Mouse (Mus musculus): ENCODE results near the gene Sycn.
A peak's percentile ranks its signal among the peaks of the same experiment; 100 is the strongest.

Gene Sycn

GRCm38 (mm10) chr7:28558486-28558885, 17.8 kb downstream of the Sycn start:
- DNase-seq (ENCODE audit: extremely low spot score), result no peak

GRCm38 (mm10) chr7:28560856-28561255, 20.2 kb downstream of the Sycn start:
- no peak for DNase-seq (ENCODE audit: extremely low spot score)

- no peak for DNase-seq (ENCODE audit: extremely low spot score)
Observed at GRCm38 (mm10) chr7:28561967-28562366, 21.3 kb downstream of the Sycn start.

GRCm38 (mm10) chr7:28562371-28562770, 21.7 kb downstream of the Sycn start:
- no peak for DNase-seq (ENCODE audit: extremely low spot score)

- no peak for DNase-seq (ENCODE audit: extremely low spot score)
Observed at GRCm38 (mm10) chr7:28562951-28563350, 22.3 kb downstream of the Sycn start.

- DNase-seq (ENCODE audit: extremely low spot score), result no peak
Observed at GRCm38 (mm10) chr7:28565407-28565806, 24.7 kb downstream of the Sycn start.

- DNase-seq (ENCODE audit: extremely low spot score), result no peak
Observed at GRCm38 (mm10) chr7:28567539-28567938, 26.9 kb downstream of the Sycn start.

- peak; percentile 63 for DNase-seq (ENCODE audit: extremely low spot score)
Observed at GRCm38 (mm10) chr7:28568253-28568652, 27.6 kb downstream of the Sycn start.

- no peak for DNase-seq (ENCODE audit: extremely low spot score)
Observed at GRCm38 (mm10) chr7:28570291-28570981, 29.8 kb downstream of the Sycn start.

GRCm38 (mm10) chr7:28570982-28571682, 30.4 kb downstream of the Sycn start:
- DNase-seq (ENCODE audit: extremely low spot score), result no peak

GRCm38 (mm10) chr7:28572689-28573088, 32.0 kb downstream of the Sycn start:
- DNase-seq (ENCODE audit: extremely low spot score), result no peak

- DNase-seq (ENCODE audit: extremely low spot score), result no peak
Observed at GRCm38 (mm10) chr7:28573236-28573635, 32.6 kb downstream of the Sycn start.

- DNase-seq (ENCODE audit: extremely low spot score), result no peak
Observed at GRCm38 (mm10) chr7:28575597-28575996, 34.9 kb downstream of the Sycn start.

GRCm38 (mm10) chr7:28576271-28576914, 35.7 kb downstream of the Sycn start:
- DNase-seq (ENCODE audit: extremely low spot score), result no peak

GRCm38 (mm10) chr7:28577826-28578542, 37.3 kb downstream of the Sycn start:
- DNase-seq (ENCODE audit: extremely low spot score), result peak; percentile 47

- no peak for DNase-seq (ENCODE audit: extremely low spot score)
Observed at GRCm38 (mm10) chr7:28578543-28579053, 37.9 kb downstream of the Sycn start.

- no peak for DNase-seq (ENCODE audit: extremely low spot score)
Observed at GRCm38 (mm10) chr7:28579826-28580225, 39.1 kb downstream of the Sycn start.

- DNase-seq (ENCODE audit: extremely low spot score), result no peak
Observed at GRCm38 (mm10) chr7:28581721-28582120, 41.0 kb downstream of the Sycn start.

GRCm38 (mm10) chr7:28582841-28583240, 42.2 kb downstream of the Sycn start:
- no peak for DNase-seq (ENCODE audit: extremely low spot score)

- DNase-seq (ENCODE audit: extremely low spot score), result no peak
Observed at GRCm38 (mm10) chr7:28583570-28584344, 43.1 kb downstream of the Sycn start.

- no peak for DNase-seq (ENCODE audit: extremely low spot score)
Observed at GRCm38 (mm10) chr7:28584468-28584867, 43.8 kb downstream of the Sycn start.
